Mouse (Mus musculus) megakaryocyte-erythroid progenitor cell, adult 5-6 weeks (primary cell): ENCODE results near the gene St6gal1. TPM values are rescaled to one million over a fixed set of nuclear protein-coding genes. Genes with fewer than 3 reads are reported as not detected.
A peak's percentile ranks its signal among the peaks of the same experiment; 100 is the strongest.

ENCODE experiments used
- ATAC-seq: replicated peaks from 2 replicates; pipeline ENCODE4 v1.8.0; 2016; ENCODE audit warnings: mild to moderate bottlenecking, inconsistent platforms; ENCODE audit not compliant: severe bottlenecking, poor library complexity, low FRiP score, low TSS enrichment
- total RNA-seq, 2 experiments: library from RNA; stranded (forward) in 1 of 2; stranded (reverse) in 1 of 2; fragments of 200-1000, 215-1000 nt in 1 of 2; fragments of >200 nt in 1 of 2; fragmentation: Nextera tagmentation in 1 of 2; gene quantifications; 2 replicates each; pipeline ENCODE4 v1.2.3; 2014 to 2017

The St6gal1 gene
- total RNA-seq, 2 experiments from 2014 or later: 5.0 TPM; not detected in 1

DNA sequence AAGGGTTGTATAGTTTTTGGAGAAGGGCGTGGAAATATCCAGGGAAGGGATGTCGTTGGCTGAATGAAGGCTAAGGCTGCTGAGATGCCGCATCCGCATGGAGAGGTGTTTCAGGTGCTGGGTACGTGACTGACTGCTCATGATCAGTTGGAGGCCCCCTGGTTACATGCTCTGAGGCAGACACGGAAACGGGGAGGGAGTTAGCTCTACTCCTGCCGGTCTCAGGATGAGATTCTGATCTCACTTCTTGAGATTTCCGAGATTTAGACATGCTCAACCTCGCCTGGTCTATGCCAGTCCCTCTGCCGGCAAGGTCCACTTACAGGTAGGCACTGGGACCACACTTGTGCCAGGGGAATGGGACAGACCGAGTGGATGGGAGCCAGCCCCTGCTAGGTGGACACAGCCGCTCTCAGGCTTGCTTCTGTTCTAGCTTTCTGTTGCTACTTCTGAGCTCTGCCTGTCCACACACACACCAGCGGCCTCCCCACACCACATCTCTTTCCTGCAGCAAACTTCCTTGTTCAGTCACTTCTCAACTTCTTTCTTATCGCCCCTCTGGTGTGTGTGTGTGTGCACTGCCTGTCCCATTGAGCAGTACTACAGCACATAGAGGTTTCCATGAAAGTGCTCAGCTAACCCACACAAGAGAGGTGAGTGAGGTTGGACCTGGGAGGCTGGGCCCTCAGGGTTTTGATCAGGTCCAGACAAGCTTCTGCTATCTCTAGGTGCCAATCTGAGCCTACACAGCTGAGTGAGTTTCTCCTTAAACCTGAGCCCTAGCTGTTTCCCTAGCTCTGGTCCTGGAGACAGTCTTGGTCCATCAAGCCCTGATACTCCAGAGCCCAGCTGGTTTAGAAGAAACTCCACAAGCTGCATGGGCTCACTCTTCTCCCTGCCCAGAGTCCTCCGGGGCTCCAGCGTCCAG, 44.8 kb downstream of the St6gal1 start:
- ATAC-seq: peak; percentile 52

DNA sequence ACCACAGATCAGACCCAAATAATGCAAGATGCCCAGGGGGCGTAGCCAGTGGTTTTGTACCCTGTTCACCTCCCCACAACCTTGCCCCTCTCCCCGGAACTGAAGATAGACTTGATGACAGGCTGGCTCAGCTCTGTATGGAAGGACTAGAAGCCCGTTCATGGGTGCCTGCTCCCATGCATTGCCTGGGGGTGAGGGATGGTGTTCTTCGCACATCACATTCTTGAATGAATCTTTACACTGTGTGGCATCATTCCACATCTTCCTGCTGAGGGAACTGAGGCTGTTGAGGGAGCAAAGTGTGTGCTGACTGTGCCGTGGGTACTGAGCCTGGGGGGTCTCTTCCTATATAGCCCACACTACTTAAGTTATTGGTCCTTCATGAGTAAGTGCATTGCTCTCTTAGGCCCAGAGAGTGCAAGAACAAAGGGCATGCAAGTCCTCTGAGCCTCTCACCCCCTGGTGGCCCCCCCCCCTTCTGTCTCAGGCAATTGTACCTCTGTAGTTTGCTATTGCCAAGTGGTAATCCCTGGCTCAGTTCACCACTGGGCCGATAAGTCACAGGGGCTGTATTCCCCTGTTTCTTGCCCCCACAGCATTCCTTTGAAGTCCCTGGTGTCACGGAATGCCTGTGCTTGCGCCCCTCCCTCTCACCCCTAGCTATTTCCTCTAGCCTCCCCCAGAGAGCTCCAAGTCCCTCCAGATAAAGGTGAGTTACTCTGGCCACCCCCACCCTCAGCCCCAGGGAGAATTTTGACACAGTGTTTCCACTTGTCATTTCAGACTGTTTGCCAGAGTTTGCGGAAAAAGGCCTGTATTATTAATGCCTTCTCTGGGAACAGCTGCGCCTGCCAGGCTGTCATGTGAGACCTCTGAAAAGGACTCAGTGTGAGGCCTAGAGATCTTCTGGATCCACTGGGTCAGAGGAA, 45.7 kb downstream of the St6gal1 start:
- no peak for ATAC-seq

DNA sequence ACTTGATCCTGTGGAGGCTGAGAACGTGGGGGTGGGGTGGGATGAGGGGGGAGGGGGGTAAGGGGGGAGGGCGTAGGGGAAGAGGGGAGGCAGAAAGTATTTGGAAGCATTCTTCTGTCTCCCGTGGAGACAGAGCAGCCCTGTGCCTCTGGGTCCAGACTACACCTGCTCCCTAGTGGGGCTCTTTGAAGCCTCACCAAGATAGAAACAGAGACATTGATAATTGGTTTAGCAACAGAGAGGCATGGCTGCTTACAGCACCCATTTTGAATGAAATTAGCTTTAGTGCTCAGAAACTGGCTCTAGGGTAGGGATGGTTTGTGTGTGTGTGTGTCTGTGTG, 46.3 kb downstream of the St6gal1 start:
- ATAC-seq: no peak

DNA sequence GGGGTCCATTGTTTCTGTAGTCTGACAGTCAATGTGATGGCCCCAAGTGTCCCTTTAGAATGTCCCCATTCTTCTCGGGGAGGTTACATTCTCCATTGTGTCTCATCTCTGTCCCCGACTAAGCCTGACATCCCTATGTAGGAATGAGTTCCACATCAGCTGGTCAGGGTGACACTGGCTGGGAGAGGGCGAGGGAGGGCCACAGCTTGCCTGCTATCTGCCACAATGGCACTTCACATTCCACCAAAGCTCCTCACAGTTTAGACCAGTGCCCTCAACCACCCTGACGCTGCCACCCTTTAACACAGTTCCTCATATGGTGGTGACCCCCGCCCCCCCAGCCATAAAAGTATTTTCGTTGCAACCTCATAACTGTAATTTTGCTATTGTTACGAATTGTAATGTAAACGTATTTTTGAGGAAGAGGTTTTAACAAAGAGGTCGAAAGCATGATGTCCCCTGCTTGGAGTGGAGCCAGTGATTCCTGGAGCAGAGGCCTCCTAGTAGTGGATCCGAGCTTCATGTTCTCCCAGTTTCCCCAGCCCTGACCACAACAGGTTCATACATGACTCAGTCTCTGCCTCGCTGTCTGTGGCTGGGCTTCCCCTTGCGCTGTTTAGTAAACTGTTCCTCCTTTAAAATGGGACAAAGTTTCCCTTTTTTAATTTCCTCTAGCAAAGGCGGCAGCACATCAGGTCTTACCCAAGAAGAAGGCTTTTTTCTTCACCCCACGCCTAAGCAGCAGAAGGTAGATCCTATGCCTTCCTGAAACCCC, 47.4 kb downstream of the St6gal1 start:
- no peak for ATAC-seq

DNA sequence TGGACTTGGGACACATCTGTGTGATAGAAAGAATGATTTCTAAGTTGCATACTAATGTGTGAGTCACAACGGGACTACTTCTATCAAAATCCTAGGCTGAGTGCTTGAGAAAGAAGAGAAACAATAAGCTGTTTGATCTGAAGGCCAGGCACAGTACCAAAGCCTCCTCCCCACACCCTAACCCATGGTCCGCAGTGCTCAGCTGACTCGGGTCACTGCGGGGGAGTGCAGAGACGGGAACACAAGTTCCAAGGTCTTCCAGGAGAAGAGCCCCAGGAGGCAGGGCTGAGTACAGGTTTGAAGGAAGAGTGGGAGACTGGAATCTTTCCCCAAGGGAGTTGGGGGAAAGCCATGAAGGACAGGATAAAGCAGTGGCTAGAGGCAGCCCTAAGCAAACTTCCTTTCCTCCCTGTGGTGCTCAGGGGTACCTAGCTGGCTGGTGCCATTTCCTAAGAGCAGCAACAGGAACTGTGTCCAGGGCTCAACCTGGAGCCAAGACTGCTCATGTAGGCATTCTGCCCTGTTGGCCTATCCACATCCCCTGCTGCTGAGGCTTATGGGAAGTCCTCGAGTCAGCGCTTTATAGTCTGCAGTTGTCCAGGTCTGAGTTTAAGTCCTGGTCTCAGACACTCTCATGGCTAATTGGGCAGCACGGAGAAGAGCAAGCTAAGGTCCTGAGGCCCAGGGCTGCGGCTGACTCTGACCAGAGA, 48.1 kb downstream of the St6gal1 start:
- ATAC-seq: no peak

DNA sequence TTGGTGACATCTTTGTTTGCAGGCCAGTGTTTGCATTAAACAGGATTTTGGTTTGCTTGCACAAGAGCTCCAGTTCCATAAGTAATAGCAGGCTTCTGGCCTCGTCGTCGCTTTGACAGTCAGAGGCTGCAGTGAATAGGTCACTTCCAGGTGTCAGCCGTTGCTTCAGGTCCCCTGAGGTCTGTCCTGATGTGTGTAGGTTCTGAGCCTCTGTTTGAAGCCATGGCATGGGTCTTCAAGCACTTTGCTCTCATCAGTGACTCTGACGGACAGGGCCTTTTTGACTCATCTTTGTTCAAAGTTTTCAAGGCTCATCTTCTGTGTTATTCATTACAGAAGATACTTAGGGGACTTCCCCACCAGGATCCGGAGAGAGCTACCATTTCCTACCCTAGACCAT, 49.5 kb downstream of the St6gal1 start:
- no peak for ATAC-seq

DNA sequence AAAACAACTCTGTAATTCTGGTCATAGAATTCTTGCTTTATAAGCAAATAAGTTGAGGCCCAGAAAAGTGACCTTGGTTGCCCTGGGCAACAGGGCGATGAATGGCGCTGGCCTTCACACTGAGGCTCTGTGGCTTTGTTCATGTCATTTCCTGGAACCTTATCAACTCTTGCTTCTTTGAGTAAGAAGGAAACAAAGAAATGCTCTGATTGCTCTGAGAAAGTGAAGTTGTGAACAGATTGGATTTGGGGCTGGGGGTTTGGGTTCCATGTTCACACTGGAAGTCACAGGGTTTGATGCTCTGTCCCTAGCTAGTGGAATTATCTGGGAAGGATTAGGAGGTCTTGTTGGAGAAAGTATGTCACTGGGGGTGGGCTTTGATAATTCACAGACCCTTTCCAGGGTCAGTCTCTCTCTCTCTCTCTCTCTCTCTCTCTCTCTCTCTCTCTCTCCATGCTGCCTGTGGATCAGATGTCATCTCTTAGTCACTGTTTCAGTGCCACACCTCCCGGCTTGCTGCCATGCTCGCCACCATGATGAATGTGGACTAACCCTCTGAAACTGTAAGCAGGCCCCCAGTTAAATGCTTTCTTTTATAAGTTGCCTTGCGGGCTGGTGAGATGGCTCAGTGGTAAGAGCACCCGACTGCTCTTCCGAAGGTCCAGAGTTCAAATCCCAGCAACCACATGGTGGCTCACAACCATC, 50.2 kb downstream of the St6gal1 start:
- no peak for ATAC-seq

DNA sequence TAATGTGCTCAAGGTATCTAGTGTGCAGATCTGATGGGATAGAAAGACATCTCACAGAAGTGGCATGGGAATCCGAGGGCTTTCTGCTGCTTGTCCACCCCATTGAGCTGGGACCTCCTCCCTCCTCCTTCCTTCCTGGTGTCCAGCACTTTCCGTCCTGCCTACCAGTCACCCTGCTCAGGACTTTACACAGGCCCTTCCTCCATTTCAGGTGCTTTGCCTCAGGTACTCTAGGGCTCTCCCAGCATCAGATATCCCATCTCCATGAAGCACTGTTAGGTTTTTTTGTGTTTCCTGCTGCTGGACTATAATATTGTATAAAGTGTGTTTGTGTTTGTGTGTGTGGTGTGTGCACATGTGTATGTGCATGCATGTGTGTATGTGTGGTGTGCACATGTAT, 51.1 kb downstream of the St6gal1 start:
- ATAC-seq: no peak

DNA sequence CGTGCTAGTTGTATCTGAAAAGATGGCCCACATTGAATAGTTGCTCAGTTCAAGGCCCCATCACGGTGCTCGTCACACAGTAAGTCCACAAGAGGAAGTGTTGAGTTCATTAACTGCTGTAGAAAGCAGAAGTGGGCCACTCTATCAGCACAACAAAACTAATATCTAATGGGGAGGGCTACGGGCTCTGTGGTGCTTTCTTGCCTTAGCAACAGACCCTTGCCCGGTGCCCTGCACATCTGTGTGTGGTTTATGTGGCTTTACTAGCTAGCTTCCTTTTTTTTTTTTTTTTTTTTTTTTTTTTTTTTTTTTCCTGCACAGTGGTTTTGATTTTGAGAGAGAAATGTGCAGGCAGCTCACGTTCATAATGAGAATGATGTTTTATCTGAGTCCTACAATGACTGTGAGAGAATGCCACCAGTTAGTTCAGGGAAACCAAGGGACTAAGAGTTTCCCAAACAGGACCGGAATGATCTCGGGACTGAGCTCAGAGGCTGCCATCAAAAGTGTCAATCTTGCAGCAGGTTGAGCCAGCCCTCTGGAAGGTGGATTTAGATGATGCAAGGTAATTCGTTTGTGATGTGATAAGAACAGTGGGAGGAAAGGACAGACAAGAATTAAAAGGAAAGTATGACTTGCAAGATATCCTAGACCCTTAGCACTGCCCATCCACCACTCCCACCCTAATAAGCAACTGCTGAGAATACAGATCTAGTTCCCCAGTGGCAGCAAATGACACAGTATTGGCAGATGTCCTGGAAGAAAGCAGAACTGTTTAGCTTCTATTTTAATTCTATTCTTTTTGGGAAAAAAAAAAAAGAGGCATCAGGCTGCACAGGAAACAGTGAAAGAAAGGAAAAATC, 55.6 kb downstream of the St6gal1 start:
- peak; percentile 81 for ATAC-seq

DNA sequence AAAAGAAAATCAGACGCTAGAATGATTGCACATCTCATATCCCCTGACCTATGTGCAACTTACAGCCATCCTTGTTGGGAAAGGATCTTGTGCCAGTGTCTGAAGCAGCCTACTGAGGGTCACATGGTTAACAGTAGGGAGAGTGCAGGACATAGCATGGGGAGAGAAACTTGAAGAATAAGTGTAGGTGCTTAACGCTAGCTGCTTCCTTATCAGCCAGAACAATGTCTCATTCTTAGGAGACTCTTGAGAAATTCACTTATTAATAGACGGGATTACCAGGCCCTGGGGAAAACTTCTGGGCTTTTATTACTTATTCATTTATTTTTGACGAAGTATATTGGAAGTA, 56.2 kb downstream of the St6gal1 start:
- no peak for ATAC-seq

DNA sequence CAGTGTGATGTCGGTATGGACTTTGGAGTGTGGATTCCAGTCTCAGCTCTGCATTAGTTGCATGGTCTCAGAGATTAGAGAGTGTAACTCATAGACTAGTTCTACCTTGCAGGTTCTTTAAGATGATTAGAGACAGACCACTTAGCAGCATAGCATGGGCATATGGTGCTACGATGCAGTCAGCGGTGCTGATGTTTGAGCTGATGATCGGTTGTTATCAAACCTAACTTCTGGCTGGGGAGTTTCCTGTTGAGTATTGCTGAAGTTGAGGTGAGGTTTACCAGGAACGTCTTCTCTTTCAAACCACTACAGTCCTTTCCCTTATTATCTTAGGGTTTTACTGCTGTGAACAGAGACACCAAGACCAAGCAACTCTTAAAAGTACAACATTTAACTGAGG, 57.7 kb downstream of the St6gal1 start:
- peak; percentile 54 for ATAC-seq

DNA sequence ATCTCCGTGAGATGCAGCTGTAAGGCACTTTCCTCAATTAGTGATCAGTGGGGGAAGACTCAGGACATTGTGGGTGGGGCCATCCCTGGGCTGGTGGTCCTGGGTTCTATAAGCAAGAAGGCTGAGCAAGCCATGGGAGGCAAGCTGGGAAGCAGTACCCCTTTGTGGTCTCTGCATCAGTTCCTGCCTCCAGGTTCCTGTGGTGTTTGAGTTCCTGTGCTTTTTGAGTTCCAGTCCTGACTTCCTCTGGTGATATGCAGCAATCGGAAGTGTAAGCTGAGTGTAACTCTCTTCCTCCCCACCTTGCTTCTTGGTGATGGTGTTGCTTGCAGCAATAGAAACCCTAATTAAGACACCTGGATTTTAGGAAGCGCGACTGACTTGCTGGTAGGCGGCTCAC, 58.4 kb downstream of the St6gal1 start:
- ATAC-seq: no peak

DNA sequence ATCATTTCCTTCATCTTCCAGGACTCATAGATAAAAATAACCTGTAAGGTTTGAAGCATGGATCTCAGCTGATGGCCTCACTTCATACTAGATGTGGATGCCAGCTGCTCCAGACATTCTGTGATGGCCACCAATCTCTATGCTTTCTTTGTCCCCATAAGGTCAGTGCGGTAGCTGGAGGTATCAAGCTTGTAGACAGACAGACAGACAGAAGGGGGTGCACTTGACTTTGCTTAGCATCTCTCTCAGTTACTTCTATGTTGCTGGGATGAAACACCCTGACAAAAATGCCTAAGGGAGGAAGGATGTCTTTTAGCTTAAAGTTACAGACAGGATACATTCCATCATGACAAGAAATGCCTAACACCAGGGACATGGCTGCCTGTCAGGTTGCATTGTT, 59.1 kb downstream of the St6gal1 start:
- ATAC-seq: no peak

DNA sequence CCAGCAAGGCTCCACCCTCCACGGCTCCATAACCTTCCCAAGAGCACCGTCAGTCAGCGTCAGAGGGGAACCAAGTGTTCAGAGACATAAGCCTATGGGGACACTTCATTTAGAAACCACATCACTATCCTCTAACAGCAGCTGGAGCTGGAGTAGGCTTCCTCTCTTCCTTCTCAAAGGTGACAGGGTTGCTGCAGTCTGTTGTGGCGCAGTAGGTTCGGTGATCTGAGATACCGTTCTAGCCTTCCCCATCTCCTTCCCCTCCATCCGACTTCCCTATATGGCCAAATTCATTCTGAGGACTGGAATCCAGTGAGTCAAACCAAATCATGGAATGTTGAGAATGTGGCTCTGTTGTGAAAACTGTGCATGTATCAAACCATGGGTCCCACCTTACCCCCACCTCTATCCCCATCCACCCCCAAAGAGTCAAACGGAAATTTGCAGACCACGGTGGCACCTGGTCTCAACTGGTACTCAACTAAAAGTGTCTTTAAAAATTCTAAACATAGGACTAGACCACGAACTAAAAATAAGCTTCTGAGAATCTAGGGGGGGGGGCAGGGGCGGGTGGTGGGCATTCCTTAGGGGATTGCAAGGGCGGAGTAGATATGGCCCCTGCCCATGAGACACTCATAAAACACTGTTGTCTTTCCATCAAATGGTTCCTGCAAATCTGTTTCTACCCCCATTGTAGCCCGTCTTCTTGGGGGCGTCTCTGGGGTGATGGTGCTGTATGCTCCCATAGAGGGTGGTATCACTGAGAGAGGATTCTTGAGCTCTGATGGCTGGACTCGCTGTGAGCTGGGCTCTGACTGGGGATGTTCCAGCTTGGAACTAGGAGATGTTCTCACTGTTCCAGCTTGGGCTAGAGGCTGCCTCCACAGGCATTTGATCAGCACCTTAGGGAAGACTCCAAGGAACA, 60.2 kb downstream of the St6gal1 start:
- no peak for ATAC-seq

DNA sequence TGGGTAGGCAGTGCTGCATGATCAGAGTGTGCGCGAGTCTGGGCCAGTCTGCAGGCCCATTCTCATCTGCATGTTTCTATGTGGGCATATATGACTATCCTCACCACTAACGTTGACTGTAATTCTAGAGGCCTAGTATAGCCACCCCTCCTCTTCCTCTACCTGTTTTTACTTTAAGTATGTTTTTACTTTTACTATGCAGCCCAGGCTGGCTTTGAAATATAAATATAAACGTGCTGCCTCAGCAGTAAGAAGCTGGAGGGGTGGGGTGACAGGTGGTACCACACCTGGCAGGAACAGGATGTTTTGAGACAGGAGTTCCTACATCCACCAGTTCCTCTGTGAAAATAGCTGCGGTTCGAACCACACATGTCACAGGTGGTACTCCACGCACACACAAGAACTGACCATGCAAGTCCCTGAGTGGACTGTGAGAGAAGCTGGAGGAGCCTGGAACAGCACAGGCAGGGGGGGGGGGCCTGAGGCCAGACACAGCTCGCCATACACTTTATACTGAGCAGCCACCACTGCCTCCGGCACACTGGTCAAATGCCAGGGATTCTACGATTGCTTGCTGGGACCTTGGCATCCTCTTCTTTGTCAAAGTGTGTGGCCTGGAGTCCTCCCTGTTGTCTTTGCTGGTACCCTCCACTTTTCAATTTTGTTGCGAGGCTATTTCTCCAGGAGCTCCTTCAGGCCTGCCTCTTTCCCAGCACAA, 62.0 kb downstream of the St6gal1 start:
- ATAC-seq: no peak
